7 mouse cellular contexts compared by ENCODE assay signal in genomic region chr19:5874969-5875480, GRCm38 (mm10). TPM values are rescaled to one million over a fixed set of nuclear protein-coding genes. Genes with fewer than 3 reads are reported as not detected.
DNase-seq lines count a peak whose midpoint lies in the region; ATAC-seq and TF ChIP-seq lines count a peak whose summit lies in the region.

Gene Frmd8, minus strand, starts transcription at chr19:5875274.

- peak; percentile 65 for TF ChIP-seq POLR2A in small intestine, adult 2 months (IDR thresholded peaks at IDR 0.05; ENCODE audit: low read depth, low read length)

- under 1% methylated on average over 37 of the region's 37 CpGs for WGBS in embryonic facial prominence, embryonic 10.5 days
- under 1% methylated on average over 37 of the region's 37 CpGs for WGBS in intestine, postnatal 0 days
- WGBS in midbrain, embryonic 12.5 days: under 1% methylated on average over 37 of the region's 37 CpGs
- WGBS in small intestine, adult 2 months: under 1% methylated on average over 37 of the region's 37 CpGs

- TF ChIP-seq CTCF in intestine, postnatal 0 days (IDR thresholded peaks at IDR 0.05; ENCODE audit: low read depth): no peak
- TF ChIP-seq CTCF in small intestine, adult 2 months (IDR thresholded peaks at IDR 0.05; ENCODE audit: extremely low read depth, insufficient read length, insufficient replicate concordance, low read depth, low read length): no peak

- H3K27ac ChIP-seq in embryonic facial prominence, embryonic 10.5 days (replicated peaks): peak within 1 kb of the TSS; percentile 88
- peak within 1 kb of the TSS; percentile 17; the same call in 1 of the 2 replicates for H3K27ac ChIP-seq in intestine, postnatal 0 days (ENCODE audit: low read depth, low read length)
- H3K27ac ChIP-seq in midbrain, embryonic 12.5 days (replicated peaks): peak within 1 kb of the TSS; percentile 65
- H3K27ac ChIP-seq in small intestine, adult 2 months (ENCODE audit: insufficient read depth, low read depth, low read length): peak within 1 kb of the TSS; percentile 43; the same call in 1 of the 2 replicates

- H3K9ac ChIP-seq in intestine, postnatal 0 days (ENCODE audit: low read depth, low read length): peak within 1 kb of the TSS; percentile 75
- H3K9ac ChIP-seq in midbrain, embryonic 12.5 days (replicated peaks): peak within 1 kb of the TSS; percentile 82

- H3K9me3 ChIP-seq in embryonic facial prominence, embryonic 10.5 days: no peaks in the 10 kb centered on the region
- no peaks in the 10 kb centered on the region for H3K9me3 ChIP-seq in intestine, postnatal 0 days (ENCODE audit: control insufficient read depth)
- no peaks in the 10 kb centered on the region for H3K9me3 ChIP-seq in midbrain, embryonic 12.5 days

- peaks cover 68% of the 10 kb centered on the region for H3K4me1 ChIP-seq in embryonic facial prominence, embryonic 10.5 days
- H3K4me1 ChIP-seq in intestine, postnatal 0 days (replicated peaks; ENCODE audit: control insufficient read depth, insufficient read depth, low read length): 0 out of 2 replicates have a peak, but pooled peaks cover 2% of the 10 kb centered on the region
- H3K4me1 ChIP-seq in midbrain, embryonic 12.5 days: peaks cover 36% of the 10 kb centered on the region
- H3K4me1 ChIP-seq in small intestine, adult 2 months (ENCODE audit: control insufficient read depth, insufficient read depth, insufficient read length, low read length): peaks cover 28% of the 10 kb centered on the region

- peak; percentile 67 for ATAC-seq in intestine, postnatal 0 days
- peak; percentile 90 for ATAC-seq in midbrain, embryonic 12.5 days (ENCODE audit: low FRiP score, low read depth)

- peak within 1 kb of the TSS; percentile 96 for H3K4me2 ChIP-seq in intestine, postnatal 0 days (replicated peaks; ENCODE audit: low read depth)
- peak within 1 kb of the TSS; percentile 88 for H3K4me2 ChIP-seq in midbrain, embryonic 12.5 days (replicated peaks)

- no peaks in the 10 kb centered on the region for H3K27me3 ChIP-seq in embryonic facial prominence, embryonic 10.5 days (replicated peaks; ENCODE audit: low read depth, poor library complexity, severe bottlenecking)
- no peaks in the 10 kb centered on the region for H3K27me3 ChIP-seq in intestine, postnatal 0 days (replicated peaks; ENCODE audit: control insufficient read depth, insufficient read depth, low read length)
- H3K27me3 ChIP-seq in midbrain, embryonic 12.5 days: no peaks in the 10 kb centered on the region
- no peaks in the 10 kb centered on the region for H3K27me3 ChIP-seq in small intestine, adult 2 months (ENCODE audit: control insufficient read depth, insufficient read depth, low read length)

- intact Hi-C loops in left cerebral cortex, postnatal 4 days (cut with DNase I): loop anchor here (5.0 kb wide), 1 partner anchor 83 kb away; no protein-coding TSS in a partner anchor

- peaks cover 24% of the 10 kb centered on the region for H3K36me3 ChIP-seq in embryonic facial prominence, embryonic 10.5 days (replicated peaks)
- H3K36me3 ChIP-seq in intestine, postnatal 0 days (ENCODE audit: control insufficient read depth, insufficient read depth): peaks cover 9% of the 10 kb centered on the region; the same call in 1 of the 2 replicates
- peaks cover 16% of the 10 kb centered on the region; the same call in 1 of the 2 replicates for H3K36me3 ChIP-seq in midbrain, embryonic 12.5 days
- H3K36me3 ChIP-seq in small intestine, adult 2 months (ENCODE audit: control insufficient read depth, insufficient read depth, low read length): peaks cover 14% of the 10 kb centered on the region

- DNase-seq in adrenal gland, postnatal 10 days: peak; percentile 94
- DNase-seq in embryonic facial prominence, embryonic 10.5 days (ENCODE audit: low spot score): peak; percentile 93
- no peak for DNase-seq in gonadal fat pad, adult 2 months (ENCODE audit: low read depth)
- DNase-seq in left cerebral cortex, postnatal 4 days: peak; percentile 95

- peak within 1 kb of the TSS; percentile 83 for H3K4me3 ChIP-seq in embryonic facial prominence, embryonic 10.5 days
- H3K4me3 ChIP-seq in intestine, postnatal 0 days (ENCODE audit: low read depth, low read length): peak within 1 kb of the TSS; percentile 70
- peak within 1 kb of the TSS; percentile 80 for H3K4me3 ChIP-seq in midbrain, embryonic 12.5 days
- peak within 1 kb of the TSS; percentile 85 for H3K4me3 ChIP-seq in small intestine, adult 2 months (ENCODE audit: low read depth, low read length)

RNA-seq across cellular contexts. Expression of gene Frmd8, which starts in this region (rescaled TPM):
- total RNA-seq in adrenal gland, postnatal 10 days (2021): 10 to 100 TPM; 29.0 to 34.8 TPM
- polyA plus RNA-seq in embryonic facial prominence, embryonic 10.5 days (2016; fragmentation: Nextera tagmentation; extraction: Ambion mirVana): 44.6 and 45.4 TPM in 2 replicates
- 15.1 and 15.9 TPM in 2 replicates for polyA plus RNA-seq in gonadal fat pad, adult 2 months (2012; rRNA removed)
- 21.7 and 24.0 TPM in 2 replicates for polyA plus RNA-seq in intestine, postnatal 0 days (2015; fragmentation: Nextera tagmentation; extraction: Ambion mirVana)
- total RNA-seq in left cerebral cortex, postnatal 4 days (2021): 10 to 100 TPM; 12.1 to 13.4 TPM
- polyA plus RNA-seq in midbrain, embryonic 12.5 days (2016; fragmentation: Nextera tagmentation; extraction: Ambion mirVana): 22.3 and 24.8 TPM in 2 replicates
- 32.1 and 62.1 TPM in 2 replicates for polyA plus RNA-seq in small intestine, adult 2 months (2012; rRNA removed)

Comparison
In these comparisons a context has a peak if more than half of its experiments do, and no peak if none do; other contexts are left out.
1. H3K27ac ChIP-seq: peak in every context shown above with its lines; median percentile 88 in embryonic facial prominence, embryonic 10.5 days; 65 in midbrain, embryonic 12.5 days; 43 in small intestine, adult 2 months; 17 in intestine, postnatal 0 days.